Mouse (Mus musculus) hindbrain, embryonic 16.5 days (tissue): ENCODE measurements around the gene Hdac7. TPM values are rescaled to one million over a fixed set of nuclear protein-coding genes. Genes with fewer than 3 reads are reported as not detected.

Experiments
- ATAC-seq: fragments of 200-750 bp; cut with Nextera tagmentation; 2 replicates; pipeline ENCODE4 v1.8.0; 2017; ENCODE audit warnings: moderate TSS enrichment, moderate library complexity
- H3K27ac ChIP-seq: fragments of 300-500 bp; sonication (generic); 2 replicates; pipeline ENCODE4 v1.5.1; 2014; ENCODE audit warnings: low read depth, mild to moderate bottlenecking, control low read depth, low read length, moderate library complexity
- H3K27me3 ChIP-seq: fragments of 300-500 bp; sonication (generic); replicated peaks from 2 replicates; pipeline ENCODE4 v1.6.1; 2014; ENCODE audit warnings: low read length; ENCODE audit not compliant: control insufficient read depth, insufficient read depth
- H3K36me3 ChIP-seq: fragments of 300-500 bp; sonication (generic); 2 replicates; pipeline ENCODE4 v1.6.1; 2014; ENCODE audit warnings: mild to moderate bottlenecking, low read length, moderate library complexity, mixed read lengths; ENCODE audit not compliant: control insufficient read depth, insufficient read depth
- H3K4me1 ChIP-seq: fragments of 300-500 bp; sonication (generic); 2 replicates; pipeline ENCODE4 v1.6.1; 2014; ENCODE audit warnings: low read depth, low read length; ENCODE audit not compliant: control insufficient read depth, insufficient read depth
- H3K4me2 ChIP-seq: fragments of 300-500 bp; sonication (generic); 2 replicates; pipeline ENCODE4 v1.6.1; 2014; ENCODE audit warnings: mild to moderate bottlenecking, low read length, control low read depth, moderate library complexity
- H3K4me3 ChIP-seq: fragments of 300-500 bp; sonication (generic); 2 replicates; pipeline ENCODE4 v1.5.1; 2014; ENCODE audit warnings: mild to moderate bottlenecking, low read length, control low read depth, moderate library complexity
- H3K9ac ChIP-seq: fragments of 300-500 bp; sonication (generic); 2 replicates; pipeline ENCODE4 v1.6.1; 2014; ENCODE audit warnings: low read depth, mild to moderate bottlenecking, control low read depth, low read length, moderate library complexity
- H3K9me3 ChIP-seq: fragments of 300-500 bp; sonication (generic); 2 replicates; pipeline ENCODE4 v1.6.1; 2014; ENCODE audit warnings: mild to moderate bottlenecking, low read length, moderate library complexity; ENCODE audit not compliant: control insufficient read depth
- WGBS: fragments of 180-500 bp; shearing (Covaris S2); extraction: QIAGEN DNeasy Blood & Tissue Kit; methylation state at CpG from one replicate; pipeline ENCODE4 v1.1.7; 2014; 5-methylcytosine and 5-hydroxymethylcytosine counted together
- polyA plus RNA-seq: library from polyadenylated mRNA; unstranded; fragments of >200 nt; fragmentation: Nextera tagmentation; extraction: Ambion mirVana; gene quantifications from 2 replicates; pipeline ENCODE4 v1.2.1, GENCODE M21; 2015

Hdac7 gene
- polyA plus RNA-seq, 1 experiment from 2014 or later = 25.2 TPM

DNA sequence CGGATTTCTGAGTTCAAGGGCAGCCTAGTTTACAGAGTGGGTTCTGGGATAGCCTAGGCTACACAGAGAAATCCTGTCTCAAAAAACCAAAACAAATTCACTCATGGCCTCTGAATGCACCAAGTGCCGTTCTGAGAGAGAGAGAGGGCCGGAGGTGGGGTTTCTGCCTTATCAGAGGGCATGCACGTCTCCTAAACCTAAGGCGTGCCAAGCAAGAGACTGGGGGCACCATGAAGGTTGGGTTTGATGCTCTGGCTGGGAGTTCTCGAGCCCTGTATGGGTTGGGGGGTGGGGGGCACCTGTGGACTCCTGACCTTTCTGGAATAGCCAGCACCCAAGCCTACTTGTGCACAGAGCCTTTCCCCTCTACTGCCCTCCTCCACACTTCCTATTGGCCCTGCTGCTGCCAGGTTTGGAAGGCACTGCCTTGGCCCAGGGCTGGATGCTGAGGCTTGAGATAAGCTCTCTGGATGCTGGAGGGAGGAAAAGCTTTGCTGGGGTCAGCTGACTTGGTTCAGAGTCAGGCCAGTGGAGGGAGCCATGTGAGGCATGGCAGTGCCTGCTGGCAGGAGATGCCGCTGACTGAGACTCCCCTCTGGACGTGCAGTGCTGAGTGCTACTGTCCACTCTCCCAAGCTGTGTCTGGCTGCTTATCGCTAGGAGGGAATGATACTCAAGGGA lies 58.4 kb downstream of the Hdac7 start:
- Histone ChIP-seq H3K4me3 (no peak overlapping the region), H3K36me3 (no peaks in the 10 kb centered on the region), H3K4me1 (peaks cover 34% of the 10 kb centered on the region), H3K27me3 (no peaks in the 10 kb centered on the region), H3K9me3 (no peaks in the 10 kb centered on the region), H3K9ac (no peak overlapping the region), H3K4me2 (no peak overlapping the region; the same call in 1 of the 2 replicates), H3K27ac (no peak overlapping the region)
- 84% methylated on average over 9 of the region's 9 CpGs for WGBS
- no peak for ATAC-seq

DNA sequence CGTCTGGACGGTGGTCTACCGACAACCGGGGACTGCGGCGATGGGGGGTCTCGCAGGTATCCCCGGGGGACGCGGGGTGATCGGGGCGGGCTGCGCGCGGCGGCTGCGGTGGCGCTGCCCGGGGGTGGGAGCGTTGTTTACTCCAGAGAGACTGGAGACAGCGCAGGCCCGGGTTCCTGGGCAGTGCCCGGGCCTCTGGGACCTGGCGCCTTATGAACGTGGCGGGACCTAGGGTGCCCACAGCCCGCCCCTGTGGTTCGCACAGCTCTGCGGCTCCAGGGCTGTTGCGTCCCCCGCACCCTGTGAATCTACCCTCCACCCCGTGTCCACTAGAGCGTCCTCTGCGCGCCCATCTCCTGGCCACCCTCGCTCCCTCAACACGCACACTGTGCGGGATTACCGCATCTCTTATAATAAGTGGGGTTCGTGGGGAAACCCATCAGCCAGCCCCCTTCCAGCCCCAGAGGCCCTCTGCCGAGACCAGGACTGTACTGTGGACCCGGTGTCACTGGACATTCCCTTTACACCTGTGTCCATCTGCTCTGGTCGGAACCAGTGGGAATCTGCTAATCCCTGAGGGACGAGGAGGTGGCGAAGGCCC lies 59.6 kb downstream of the Hdac7 start:
- no peaks in the 10 kb centered on the region for H3K36me3 ChIP-seq
- WGBS = 7% methylated on average over 37 of the region's 45 CpGs

DNA sequence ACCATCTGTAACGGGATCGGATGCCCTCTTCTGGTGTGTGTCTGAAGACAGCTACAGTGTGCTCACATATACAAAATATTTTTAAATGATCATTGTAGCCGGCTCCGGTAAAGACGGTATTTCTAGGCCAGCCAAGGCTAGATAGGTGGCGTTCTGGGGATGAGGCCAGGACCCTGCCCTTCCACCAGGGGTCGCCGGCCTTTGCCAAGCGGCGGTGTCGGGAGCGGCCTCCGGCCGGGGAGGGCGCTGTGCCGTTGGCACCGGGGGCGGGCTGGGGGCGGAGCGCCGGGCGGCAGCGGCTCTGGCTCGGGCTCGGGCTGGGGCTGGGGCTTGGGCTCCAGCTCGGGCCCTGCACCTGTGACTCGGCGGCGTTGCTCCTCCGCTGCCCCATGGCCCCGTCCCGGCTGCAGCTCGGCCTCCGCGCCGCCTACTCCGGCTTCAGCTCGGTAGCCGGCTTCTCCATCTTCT lies 60.2 kb downstream of the Hdac7 start:
- Histone ChIP-seq H3K4me1 (peaks cover 39% of the 10 kb centered on the region), H3K27me3 (no peaks in the 10 kb centered on the region; the same call in 1 of the 2 replicates), H3K9me3 (no peaks in the 10 kb centered on the region), H3K4me2 (peak overlapping the region; percentile 84), H3K9ac (peak overlapping the region; percentile 94), H3K36me3 (no peaks in the 10 kb centered on the region), H3K4me3 (peak overlapping the region; percentile 85), H3K27ac (peak overlapping the region; percentile 74)
- peak; percentile 85 for ATAC-seq
- WGBS = 3% methylated on average over 36 of the region's 39 CpGs

More for the DNA sequence above, 59.6 kb downstream of the Hdac7 start:
- peak overlapping the region; percentile 94 for H3K9ac ChIP-seq
- peak; percentile 60 for ATAC-seq
- no peaks in the 10 kb centered on the region for H3K9me3 ChIP-seq
- H3K27ac ChIP-seq = peak overlapping the region; percentile 74
- peak overlapping the region; percentile 85 for H3K4me3 ChIP-seq
- no peaks in the 10 kb centered on the region; the same call in 1 of the 2 replicates for H3K27me3 ChIP-seq
- H3K4me1 ChIP-seq = peaks cover 39% of the 10 kb centered on the region
- H3K4me2 ChIP-seq = peak overlapping the region; percentile 84

DNA sequence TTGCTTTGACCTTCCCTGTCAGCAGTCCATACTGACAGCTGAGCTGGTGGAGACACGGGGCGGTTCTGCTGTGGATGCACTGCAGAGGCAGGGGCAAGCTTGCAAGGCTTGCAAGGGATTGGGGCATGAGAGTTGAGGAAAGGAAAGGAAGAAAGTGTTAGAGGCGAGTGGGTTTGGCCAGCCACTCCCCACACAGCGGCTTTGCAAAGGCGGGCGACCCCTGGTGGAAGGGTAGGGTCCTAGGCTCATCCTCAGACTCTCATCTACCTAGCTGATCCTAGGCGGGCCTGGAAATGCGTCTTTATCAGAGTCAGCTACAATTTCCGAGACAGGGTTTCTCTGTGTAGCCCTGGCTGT lies 61.6 kb downstream of the Hdac7 start:
- Histone ChIP-seq H3K4me3 (no peak overlapping the region), H3K4me2 (peak overlapping the region; percentile 3), H3K9ac (no peak overlapping the region)

DNA sequence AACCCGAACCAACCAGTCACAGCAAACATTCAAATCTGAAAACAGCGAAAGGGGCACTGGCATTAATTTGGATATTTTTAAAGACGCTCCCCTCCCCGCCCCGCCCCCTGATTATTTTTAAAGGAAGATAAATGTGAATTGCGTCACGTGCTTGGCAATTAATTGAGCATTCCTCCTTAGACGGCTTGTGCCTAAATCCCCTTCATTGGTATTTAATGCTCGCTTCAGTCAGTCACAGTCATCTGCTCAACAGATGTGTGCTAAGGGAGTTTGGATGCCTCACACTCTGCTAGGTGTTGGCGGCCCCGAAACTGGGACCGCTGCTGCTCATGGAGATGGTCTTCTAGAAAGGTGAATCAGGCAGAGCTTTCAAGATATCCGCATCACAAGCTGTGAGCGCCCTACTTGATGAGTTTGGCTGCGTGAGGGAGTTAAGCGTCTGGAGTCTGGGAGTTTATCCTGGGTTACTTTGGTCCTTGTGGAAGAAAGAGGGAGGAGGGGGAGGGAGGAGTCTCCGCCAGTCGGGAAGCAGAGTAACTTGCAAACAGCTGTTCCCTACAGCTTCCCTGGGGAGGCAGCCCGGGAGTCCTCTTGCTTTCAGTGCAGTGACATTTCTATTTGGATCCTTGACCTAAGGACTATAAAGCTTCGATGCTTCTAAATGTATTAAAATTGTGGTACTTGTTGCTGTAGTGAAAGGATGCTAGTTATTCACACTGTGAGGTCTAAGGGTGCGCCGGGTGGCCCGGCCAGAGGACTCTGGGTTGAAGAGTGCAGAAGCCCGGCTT lies 62.1 kb downstream of the Hdac7 start:
- ATAC-seq = no peak
- WGBS = 12% methylated on average over 24 of the region's 24 CpGs
- Histone ChIP-seq H3K27ac (no peak overlapping the region), H3K9ac (no peak overlapping the region), H3K4me1 (peaks cover 25% of the 10 kb centered on the region), H3K4me3 (no peak overlapping the region), H3K36me3 (no peaks in the 10 kb centered on the region), H3K9me3 (no peaks in the 10 kb centered on the region), H3K27me3 (no peaks in the 10 kb centered on the region; the same call in 1 of the 2 replicates), H3K4me2 (peak overlapping the region; percentile 16)

More for the DNA sequence above, 61.6 kb downstream of the Hdac7 start:
- Histone ChIP-seq H3K27me3 (no peaks in the 10 kb centered on the region; the same call in 1 of the 2 replicates), H3K4me1 (peaks cover 26% of the 10 kb centered on the region), H3K9me3 (no peaks in the 10 kb centered on the region), H3K27ac (no peak overlapping the region), H3K36me3 (no peaks in the 10 kb centered on the region)
- 0 out of 2 replicates have a peak, but pooled peaks have one; percentile 22 for ATAC-seq
- 8% methylated on average over 9 of the region's 9 CpGs for WGBS

DNA sequence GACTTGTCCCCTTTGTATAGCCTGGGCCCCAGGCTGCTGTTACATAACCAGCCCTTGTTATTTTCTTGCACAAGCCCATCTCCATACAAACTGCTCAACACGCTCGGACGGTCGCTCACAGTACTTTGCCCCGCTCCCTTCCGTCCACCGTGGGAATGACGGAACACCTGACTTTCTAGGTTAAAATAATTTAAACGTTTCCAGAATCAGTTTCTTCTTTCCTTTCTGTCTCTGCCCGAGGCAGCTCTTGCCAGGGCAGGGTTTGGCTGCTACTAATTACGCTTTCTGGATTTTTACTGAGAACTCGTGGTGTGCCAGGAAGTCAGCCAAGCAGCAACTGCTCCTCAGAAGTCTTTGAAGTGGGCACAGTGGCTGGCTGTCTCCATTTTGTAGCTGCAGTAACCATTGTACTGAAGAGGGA lies 63.7 kb downstream of the Hdac7 start:
- peaks cover 12% of the 10 kb centered on the region for H3K4me1 ChIP-seq
- no peak for ATAC-seq
- peak overlapping the region; percentile 32; the same call in 1 of the 2 replicates for H3K27ac ChIP-seq

DNA sequence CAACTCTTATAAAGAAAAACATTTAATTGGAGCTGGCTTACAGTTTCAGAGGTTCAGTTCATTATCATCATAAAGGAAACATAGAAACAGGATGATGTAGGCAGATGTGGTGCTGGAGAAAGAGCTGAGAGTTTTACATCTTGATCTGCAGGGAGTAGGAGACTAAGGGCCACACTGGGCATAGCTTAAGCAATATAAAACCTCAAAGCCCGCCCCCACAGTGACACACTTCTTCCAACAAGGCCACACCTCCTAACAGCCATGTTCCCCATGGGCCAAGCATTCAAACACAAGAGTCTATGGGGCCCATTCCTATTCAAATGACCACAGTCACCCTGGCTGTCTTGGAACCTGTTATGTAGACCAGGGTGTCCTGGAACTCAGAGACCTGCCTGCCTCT lies 64.7 kb downstream of the Hdac7 start:
- no peak for ATAC-seq
- Histone ChIP-seq H3K4me1 (peaks cover 11% of the 10 kb centered on the region), H3K4me3 (no peak overlapping the region), H3K9me3 (no peaks in the 10 kb centered on the region), H3K9ac (no peak overlapping the region), H3K27me3 (no peaks in the 10 kb centered on the region; the same call in 1 of the 2 replicates), H3K36me3 (no peaks in the 10 kb centered on the region), H3K4me2 (no peak overlapping the region), H3K27ac (no peak overlapping the region)
- 89% methylated on average over 1 of the region's 1 CpGs for WGBS

More for the DNA sequence above, 63.7 kb downstream of the Hdac7 start:
- WGBS = 54% methylated on average over 12 of the region's 12 CpGs
- Histone ChIP-seq H3K9me3 (no peaks in the 10 kb centered on the region), H3K36me3 (no peaks in the 10 kb centered on the region), H3K4me3 (no peak overlapping the region), H3K9ac (no peak overlapping the region), H3K4me2 (no peak overlapping the region), H3K27me3 (no peaks in the 10 kb centered on the region; the same call in 1 of the 2 replicates)

DNA sequence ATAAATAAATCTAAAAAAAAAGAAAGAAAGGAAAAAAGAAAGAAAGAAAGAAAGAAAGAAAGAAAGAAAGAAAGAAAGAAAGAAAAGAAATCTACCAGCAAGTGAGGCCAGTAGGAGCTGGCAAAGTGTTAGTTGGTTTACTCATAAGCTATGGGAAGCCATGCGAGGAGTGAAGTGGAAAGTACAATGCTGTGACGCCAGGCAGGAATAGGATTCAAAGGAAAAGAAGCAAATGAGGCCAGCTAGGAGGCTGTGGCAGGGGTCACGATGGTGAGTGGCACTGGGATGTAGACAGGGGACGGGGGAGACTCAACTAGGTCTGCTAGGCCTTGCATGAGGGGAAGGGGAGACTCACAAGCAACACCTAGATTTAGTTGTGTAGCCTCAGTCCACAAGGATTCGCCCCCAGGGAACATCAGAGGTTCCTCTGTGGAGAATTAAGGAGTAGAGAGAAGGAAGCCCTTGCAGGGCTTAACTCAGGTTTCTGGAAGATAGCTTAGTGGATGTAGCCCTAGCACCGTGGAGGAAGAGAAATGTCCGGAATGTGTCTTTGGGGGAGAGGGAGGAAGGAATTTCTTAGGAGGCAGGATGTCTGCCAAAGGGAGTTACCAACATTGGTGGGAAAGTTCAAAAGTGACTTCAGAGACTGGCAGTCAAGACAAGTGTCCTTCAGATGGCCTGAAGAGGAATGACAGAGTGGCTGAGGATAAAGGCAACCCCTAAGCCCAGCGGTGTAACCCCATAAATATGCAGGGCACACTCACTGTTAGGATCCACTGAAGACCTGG lies 65.8 kb downstream of the Hdac7 start, which contains the start of gene Slc48a1:
Slc48a1 (plus strand) TSS at position 210 of the 788 bp plus-strand sequence.
- no peaks in the 10 kb centered on the region for H3K9me3 ChIP-seq
- H3K36me3 ChIP-seq = no peaks in the 10 kb centered on the region
- no peak within 1 kb of the TSS for H3K4me3 ChIP-seq
- H3K27me3 ChIP-seq = no peaks in the 10 kb centered on the region; the same call in 1 of the 2 replicates
- H3K27ac ChIP-seq = no peak within 1 kb of the TSS
- H3K4me2 ChIP-seq = no peak within 1 kb of the TSS
- WGBS = 75% methylated on average over 8 of the region's 8 CpGs
- peaks cover 11% of the 10 kb centered on the region for H3K4me1 ChIP-seq
- ATAC-seq = no peak
- no peak within 1 kb of the TSS for H3K9ac ChIP-seq
